Mouse (Mus musculus) hindbrain, embryonic 16.5 days (tissue): ENCODE measurements around the gene Ddr1. TPM values are rescaled to one million over a fixed set of nuclear protein-coding genes. Genes with fewer than 3 reads are reported as not detected.
A peak's percentile ranks its signal among the peaks of the same experiment; 100 is the strongest.

Source experiments
- ATAC-seq: fragments of 200-750 bp; cut with Nextera tagmentation; 2 replicates; pipeline ENCODE4 v1.8.0; 2017; ENCODE audit warnings: moderate TSS enrichment, moderate library complexity
- H3K27ac ChIP-seq: fragments of 300-500 bp; sonication (generic); 2 replicates; pipeline ENCODE4 v1.5.1; 2014; ENCODE audit warnings: low read depth, mild to moderate bottlenecking, control low read depth, low read length, moderate library complexity
- H3K27me3 ChIP-seq: fragments of 300-500 bp; sonication (generic); replicated peaks from 2 replicates; pipeline ENCODE4 v1.6.1; 2014; ENCODE audit warnings: low read length; ENCODE audit not compliant: control insufficient read depth, insufficient read depth
- H3K36me3 ChIP-seq: fragments of 300-500 bp; sonication (generic); 2 replicates; pipeline ENCODE4 v1.6.1; 2014; ENCODE audit warnings: mild to moderate bottlenecking, low read length, moderate library complexity, mixed read lengths; ENCODE audit not compliant: control insufficient read depth, insufficient read depth
- H3K4me1 ChIP-seq: fragments of 300-500 bp; sonication (generic); 2 replicates; pipeline ENCODE4 v1.6.1; 2014; ENCODE audit warnings: low read depth, low read length; ENCODE audit not compliant: control insufficient read depth, insufficient read depth
- H3K4me2 ChIP-seq: fragments of 300-500 bp; sonication (generic); 2 replicates; pipeline ENCODE4 v1.6.1; 2014; ENCODE audit warnings: mild to moderate bottlenecking, low read length, control low read depth, moderate library complexity
- H3K4me3 ChIP-seq: fragments of 300-500 bp; sonication (generic); 2 replicates; pipeline ENCODE4 v1.5.1; 2014; ENCODE audit warnings: mild to moderate bottlenecking, low read length, control low read depth, moderate library complexity
- H3K9ac ChIP-seq: fragments of 300-500 bp; sonication (generic); 2 replicates; pipeline ENCODE4 v1.6.1; 2014; ENCODE audit warnings: low read depth, mild to moderate bottlenecking, control low read depth, low read length, moderate library complexity
- H3K9me3 ChIP-seq: fragments of 300-500 bp; sonication (generic); 2 replicates; pipeline ENCODE4 v1.6.1; 2014; ENCODE audit warnings: mild to moderate bottlenecking, low read length, moderate library complexity; ENCODE audit not compliant: control insufficient read depth
- WGBS: fragments of 180-500 bp; shearing (Covaris S2); extraction: QIAGEN DNeasy Blood & Tissue Kit; methylation state at CpG from one replicate; pipeline ENCODE4 v1.1.7; 2014; 5-methylcytosine and 5-hydroxymethylcytosine counted together
- polyA plus RNA-seq: library from polyadenylated mRNA; unstranded; fragments of >200 nt; fragmentation: Nextera tagmentation; extraction: Ambion mirVana; gene quantifications from 2 replicates; pipeline ENCODE4 v1.2.1, GENCODE M21; 2015

Gene Ddr1
- polyA plus RNA-seq, 1 experiment from 2014 or later, result 87.1 TPM

DNA sequence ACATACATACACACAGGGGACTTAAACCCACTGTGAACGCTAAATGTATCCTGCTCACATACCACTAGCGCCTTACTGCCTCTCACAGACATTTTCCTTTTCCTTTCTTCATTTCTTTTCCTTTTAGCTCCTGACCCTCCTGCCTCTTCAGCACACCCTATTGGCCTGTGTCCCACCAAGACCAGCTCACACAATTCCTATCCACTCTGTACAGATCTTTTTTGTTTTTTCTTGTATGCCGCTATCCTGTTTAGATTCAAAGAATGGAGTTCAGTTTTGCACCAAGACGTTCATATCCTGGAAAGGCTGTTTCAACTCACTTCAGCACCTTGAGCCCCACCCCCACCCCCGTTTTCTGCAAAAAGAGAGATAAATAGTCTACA lies 5.9 kb downstream of the Ddr1 start:
- H3K9ac ChIP-seq, result peak overlapping the region; percentile 73
- no peak for ATAC-seq
- peaks cover 5% of the 10 kb centered on the region for H3K36me3 ChIP-seq
- peaks cover 40% of the 10 kb centered on the region for H3K4me1 ChIP-seq
- H3K27me3 ChIP-seq, result no peaks in the 10 kb centered on the region
- 15% methylated on average over 5 of the region's 5 CpGs for WGBS
- peak overlapping the region; percentile 86 for H3K4me2 ChIP-seq
- peak overlapping the region; percentile 46 for H3K4me3 ChIP-seq
- H3K9me3 ChIP-seq, result no peaks in the 10 kb centered on the region
- peak overlapping the region; percentile 88 for H3K27ac ChIP-seq

DNA sequence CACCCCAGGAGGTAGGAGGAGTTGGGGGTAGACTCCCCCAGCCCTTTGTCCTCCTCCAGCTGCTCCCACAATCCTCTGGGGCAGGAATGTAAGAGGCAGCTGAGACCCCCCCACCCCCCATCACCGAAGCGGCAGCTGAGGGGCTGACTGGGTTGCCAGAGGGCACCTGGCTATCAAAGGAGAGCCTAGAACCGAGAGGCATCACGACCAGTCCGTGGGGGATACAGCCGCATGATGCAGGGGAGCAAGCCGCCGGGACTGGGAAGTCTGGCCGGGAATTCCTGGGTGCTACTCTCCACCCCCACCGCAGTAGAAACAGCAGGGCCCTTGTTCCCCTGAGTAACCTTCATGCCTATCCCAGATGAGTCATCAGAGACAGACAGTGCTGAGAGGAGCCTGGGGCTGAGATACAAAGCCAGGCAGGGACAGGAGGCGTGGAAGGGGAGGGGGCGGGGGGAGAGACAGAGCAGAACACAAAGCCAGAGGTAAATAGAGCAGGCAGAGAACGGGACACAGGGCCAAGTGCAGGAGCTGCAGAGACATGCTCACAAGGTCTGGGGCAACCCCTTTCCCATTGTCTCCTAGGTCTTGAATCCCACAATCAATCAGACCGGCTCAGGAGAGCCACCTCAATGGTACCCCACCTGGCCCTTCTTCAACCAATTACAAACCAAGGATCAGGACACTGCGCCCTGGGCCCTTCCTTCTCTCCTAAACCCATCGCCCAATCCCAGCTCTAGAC lies 6.5 kb downstream of the Ddr1 start:
- Histone ChIP-seq H3K4me3 (peak overlapping the region; percentile 46), H3K4me2 (peak overlapping the region; percentile 86), H3K36me3 (peaks cover 10% of the 10 kb centered on the region), H3K27me3 (no peaks in the 10 kb centered on the region), H3K9ac (peak overlapping the region; percentile 73), H3K9me3 (no peaks in the 10 kb centered on the region), H3K4me1 (peaks cover 40% of the 10 kb centered on the region), H3K27ac (peak overlapping the region; percentile 88)
- ATAC-seq, result peak; percentile 52
- WGBS, result 0% methylated on average over 16 of the region's 16 CpGs

- WGBS, result 6% methylated on average over 1 of the region's 1 CpGs
Observed at GRCm38 (mm10) chr17:35697429-35697758, 7.0 kb downstream of the Ddr1 start.

GRCm38 (mm10) chr17:35696691-35697090 lies 7.7 kb downstream of the Ddr1 start:
- ATAC-seq, result no peak
- WGBS, result 43% methylated on average over 6 of the region's 6 CpGs

More at GRCm38 (mm10) chr17:35697429-35697758, 7.0 kb downstream of the Ddr1 start:
- no peaks in the 10 kb centered on the region for H3K27me3 ChIP-seq
- peak; percentile 11 for ATAC-seq
- H3K27ac ChIP-seq, result peak overlapping the region; percentile 88
- peaks cover 13% of the 10 kb centered on the region for H3K36me3 ChIP-seq
- peak overlapping the region; percentile 86 for H3K4me2 ChIP-seq
- peaks cover 40% of the 10 kb centered on the region for H3K4me1 ChIP-seq
- H3K9ac ChIP-seq, result peak overlapping the region; percentile 73
- H3K9me3 ChIP-seq, result no peaks in the 10 kb centered on the region
- peak overlapping the region; percentile 46 for H3K4me3 ChIP-seq

DNA sequence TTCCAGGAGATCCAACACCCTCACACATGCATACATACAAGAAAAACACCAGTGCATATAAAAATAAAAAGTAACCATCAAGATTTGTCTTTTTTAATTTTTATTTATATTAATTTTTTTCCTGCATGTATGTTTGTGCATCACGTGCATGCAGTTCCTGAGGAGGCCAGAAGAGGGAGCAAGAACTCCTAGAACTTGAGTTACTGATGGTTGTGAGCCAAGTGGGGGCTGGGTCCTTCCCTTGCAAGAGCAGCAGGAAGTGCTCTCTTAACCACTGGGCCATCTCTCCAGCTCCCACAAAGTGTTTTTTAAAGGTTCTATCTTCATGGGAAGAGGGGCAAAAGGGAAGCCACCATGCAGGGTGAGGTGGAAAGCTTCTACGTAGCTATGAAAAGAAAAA lies 9.1 kb downstream of the Ddr1 start:
- no peak overlapping the region for H3K4me3 ChIP-seq
- H3K9me3 ChIP-seq, result no peaks in the 10 kb centered on the region
- no peak overlapping the region for H3K4me2 ChIP-seq
- H3K36me3 ChIP-seq, result peaks cover 33% of the 10 kb centered on the region
- ATAC-seq, result no peak
- peaks cover 29% of the 10 kb centered on the region for H3K4me1 ChIP-seq
- H3K27ac ChIP-seq, result no peak overlapping the region
- H3K9ac ChIP-seq, result no peak overlapping the region
- 94% methylated on average over 2 of the region's 2 CpGs for WGBS
- H3K27me3 ChIP-seq, result no peaks in the 10 kb centered on the region

More at GRCm38 (mm10) chr17:35696691-35697090, 7.7 kb downstream of the Ddr1 start:
- H3K27ac ChIP-seq, result no peak overlapping the region
- peaks cover 20% of the 10 kb centered on the region for H3K36me3 ChIP-seq
- H3K4me3 ChIP-seq, result peak overlapping the region; percentile 11; the same call in 1 of the 2 replicates
- H3K4me2 ChIP-seq, result peak overlapping the region; percentile 86
- no peak overlapping the region for H3K9ac ChIP-seq
- H3K9me3 ChIP-seq, result no peaks in the 10 kb centered on the region
- H3K4me1 ChIP-seq, result peaks cover 33% of the 10 kb centered on the region
- no peaks in the 10 kb centered on the region for H3K27me3 ChIP-seq

DNA sequence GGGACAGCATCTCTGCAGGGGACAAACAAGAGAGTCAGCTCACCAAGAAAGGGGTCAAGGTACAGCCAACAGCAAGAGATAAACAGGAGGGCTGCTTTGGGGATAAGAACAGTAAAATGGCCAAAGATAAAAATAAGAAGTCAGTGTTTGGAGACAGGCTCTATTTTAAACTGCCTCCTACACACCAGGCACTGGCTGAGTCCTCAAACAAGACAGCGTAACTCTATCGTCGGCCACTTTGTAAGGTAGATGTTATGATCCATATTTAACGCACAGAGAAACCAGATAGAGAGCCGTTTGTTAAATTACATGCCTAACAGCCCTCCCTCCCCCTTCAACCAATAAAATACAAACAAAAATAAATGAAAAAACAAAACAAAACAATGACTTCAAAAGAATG lies 10.5 kb downstream of the Ddr1 start:
- no peak overlapping the region for H3K27ac ChIP-seq
- H3K9ac ChIP-seq, result no peak overlapping the region
- no peak overlapping the region for H3K4me3 ChIP-seq
- no peak overlapping the region for H3K4me2 ChIP-seq
- peaks cover 41% of the 10 kb centered on the region for H3K36me3 ChIP-seq
- no peak for ATAC-seq
- H3K4me1 ChIP-seq, result peaks cover 23% of the 10 kb centered on the region
- H3K27me3 ChIP-seq, result no peaks in the 10 kb centered on the region
- H3K9me3 ChIP-seq, result no peaks in the 10 kb centered on the region
- WGBS, result 93% methylated on average over 5 of the region's 5 CpGs

GRCm38 (mm10) chr17:35692368-35692767 lies 12.1 kb downstream of the Ddr1 start:
- Histone ChIP-seq H3K27me3 (no peaks in the 10 kb centered on the region), H3K9me3 (no peaks in the 10 kb centered on the region), H3K36me3 (peaks cover 46% of the 10 kb centered on the region), H3K27ac (no peak overlapping the region), H3K9ac (no peak overlapping the region), H3K4me3 (no peak overlapping the region), H3K4me1 (peaks cover 7% of the 10 kb centered on the region), H3K4me2 (no peak overlapping the region)
- ATAC-seq, result no peak
- WGBS, result 76% methylated on average over 4 of the region's 4 CpGs

DNA sequence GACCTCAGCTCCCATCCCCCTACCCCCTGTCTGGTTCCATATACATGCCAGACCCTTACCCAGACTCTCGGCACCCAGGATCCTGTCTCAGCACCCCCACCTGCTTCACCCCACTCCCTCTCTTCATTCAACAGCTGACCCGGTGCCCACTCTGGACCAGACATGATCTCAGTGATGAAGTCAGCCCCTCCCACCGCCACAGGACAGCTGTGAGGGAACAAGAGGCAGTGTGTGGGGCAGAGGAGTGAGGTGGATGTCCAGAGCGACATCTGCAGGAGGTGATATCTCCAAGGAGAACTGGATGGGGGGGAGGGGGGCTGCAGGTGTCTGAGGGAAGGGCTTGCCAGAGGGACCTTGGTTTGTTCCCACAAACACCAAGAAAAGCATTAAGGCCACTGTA lies 12.6 kb downstream of the Ddr1 start:
- Histone ChIP-seq H3K9me3 (no peaks in the 10 kb centered on the region), H3K27ac (no peak overlapping the region), H3K4me2 (no peak overlapping the region), H3K4me1 (peaks cover 2% of the 10 kb centered on the region), H3K27me3 (no peaks in the 10 kb centered on the region), H3K36me3 (peaks cover 51% of the 10 kb centered on the region), H3K9ac (no peak overlapping the region), H3K4me3 (no peak overlapping the region)
- 89% methylated on average over 4 of the region's 4 CpGs for WGBS
- no peak for ATAC-seq

DNA sequence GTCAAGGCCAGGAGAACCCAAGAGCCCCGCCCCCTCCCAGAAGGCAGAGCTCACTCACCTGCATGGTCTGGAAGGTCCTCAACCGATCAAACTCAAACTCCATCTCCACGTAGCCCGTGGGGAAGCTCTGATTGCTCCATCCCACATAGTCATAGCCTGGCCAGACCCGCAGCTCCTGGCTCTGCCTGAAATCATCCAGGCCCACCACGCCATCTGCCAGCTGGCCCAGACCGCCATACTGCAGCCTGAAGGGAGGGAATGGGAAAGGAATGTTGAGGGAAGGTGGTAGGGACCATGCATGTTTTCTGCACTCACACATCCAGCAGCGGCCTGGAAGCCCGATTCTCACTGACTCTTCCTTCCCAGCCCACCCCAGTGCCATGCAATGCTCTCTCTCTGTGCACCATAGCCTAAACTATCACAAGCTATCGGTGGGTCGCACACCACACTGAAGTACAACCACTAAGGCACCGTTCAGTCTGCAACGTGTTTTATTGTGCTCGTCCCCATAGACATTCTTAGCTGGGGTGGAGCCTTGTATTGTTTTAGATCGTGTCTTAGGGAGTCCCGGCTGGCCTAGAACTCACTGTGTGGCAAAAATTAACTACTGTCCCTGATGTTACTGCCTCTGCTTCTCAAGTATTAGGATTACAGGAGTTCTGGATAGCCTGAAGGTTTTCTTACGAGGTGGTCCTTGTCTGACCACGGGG lies 14.3 kb downstream of the Ddr1 start:
- H3K4me3 ChIP-seq, result no peak overlapping the region
- no peak overlapping the region for H3K4me2 ChIP-seq
- H3K27ac ChIP-seq, result no peak overlapping the region
- no peaks in the 10 kb centered on the region for H3K9me3 ChIP-seq
- ATAC-seq, result no peak
- peaks cover 57% of the 10 kb centered on the region for H3K36me3 ChIP-seq
- H3K9ac ChIP-seq, result no peak overlapping the region
- WGBS, result 88% methylated on average over 18 of the region's 18 CpGs
- peaks cover 2% of the 10 kb centered on the region; the same call in 1 of the 2 replicates for H3K4me1 ChIP-seq
- H3K27me3 ChIP-seq, result no peaks in the 10 kb centered on the region
